Mouse (Mus musculus) intestine, embryonic 14.5 days (tissue): ENCODE measurements around the gene Mrps7. TPM values are rescaled to one million over a fixed set of nuclear protein-coding genes. Genes with fewer than 3 reads are reported as not detected.

Experiments
- ATAC-seq: fragments of 200-750 bp; cut with Nextera tagmentation; replicated peaks from 2 replicates; pipeline ENCODE4 v1.8.0; 2017; ENCODE audit warnings: low read depth, moderate number of reproducible peaks, moderate TSS enrichment, moderate library complexity; ENCODE audit not compliant: low FRiP score, low TSS enrichment
- DNase-seq: peaks from one replicate; pipeline ENCODE4 v3.0.0-alpha.2; 2018; ENCODE audit warnings: low spot score
- H3K27ac ChIP-seq: fragments of 300-500 bp; sonication (generic); 2 replicates; pipeline ENCODE4 v1.5.1; 2014; ENCODE audit warnings: low read depth, mild to moderate bottlenecking, control low read depth
- H3K27me3 ChIP-seq: fragments of 300-500 bp; sonication (generic); replicated peaks from 2 replicates; pipeline ENCODE4 v1.6.1; 2014; ENCODE audit warnings: low read length, control low read depth; ENCODE audit not compliant: control insufficient read depth, insufficient read depth
- H3K36me3 ChIP-seq: fragments of 300-500 bp; sonication (generic); 2 replicates; pipeline ENCODE4 v1.6.1; 2014; ENCODE audit warnings: low read length, control low read depth; ENCODE audit not compliant: control insufficient read depth, insufficient read depth
- H3K4me1 ChIP-seq: fragments of 300-500 bp; sonication (generic); replicated peaks from 2 replicates; pipeline ENCODE4 v1.6.1; 2014; ENCODE audit warnings: low read length, control low read depth, mixed read lengths; ENCODE audit not compliant: control insufficient read depth, insufficient read depth
- H3K4me2 ChIP-seq: fragments of 300-500 bp; sonication (generic); 2 replicates; pipeline ENCODE4 v1.6.1; 2014; ENCODE audit warnings: low read length
- H3K4me3 ChIP-seq: fragments of 300-500 bp; sonication (generic); 2 replicates; pipeline ENCODE4 v1.5.1; 2014; ENCODE audit warnings: low read depth, low read length, control low read depth, mixed read lengths
- H3K9ac ChIP-seq: fragments of 300-500 bp; sonication (generic); 2 replicates; pipeline ENCODE4 v1.6.1; 2014; ENCODE audit warnings: mild to moderate bottlenecking, low read length
- H3K9me3 ChIP-seq: fragments of 300-500 bp; sonication (generic); 2 replicates; pipeline ENCODE4 v1.6.1; 2016; ENCODE audit warnings: low read length, control low read depth; ENCODE audit not compliant: control insufficient read depth
- WGBS: fragments of 180-500 bp; shearing (Covaris S2); extraction: QIAGEN DNeasy Blood & Tissue Kit; methylation state at CpG from one replicate; pipeline ENCODE4 v1.1.7; 2014; 5-methylcytosine and 5-hydroxymethylcytosine counted together
- polyA plus RNA-seq: library from polyadenylated mRNA; unstranded; fragments of >200 nt; fragmentation: Nextera tagmentation; extraction: Ambion mirVana; gene quantifications from 2 replicates; pipeline ENCODE4 v1.2.1, GENCODE M21; 2014

Mrps7 gene
- polyA plus RNA-seq: 94.0 and 105 TPM in 2 replicates

- Histone ChIP-seq H3K9ac (peak within 1 kb of the TSS; percentile 96), H3K27me3 (no peaks in the 10 kb centered on the region), H3K4me1 (peaks cover 18% of the 10 kb centered on the region), H3K9me3 (no peaks in the 10 kb centered on the region), H3K4me2 (peak within 1 kb of the TSS; percentile 98), H3K27ac (peak within 1 kb of the TSS; percentile 95), H3K4me3 (peak within 1 kb of the TSS; percentile 98), H3K36me3 (peaks cover 38% of the 10 kb centered on the region)
- peak; percentile 98 for DNase-seq
- under 1% methylated on average over 86 of the region's 93 CpGs for WGBS
- ATAC-seq: peak; percentile 97
Observed at GRCm38 (mm10) chr11:115603476-115604303, at the start of gene Mrps7, which contains the start of gene Gga3. Gene Mrps7, plus strand, starts transcription at chr11:115603925. Gene Gga3, minus strand, starts transcription at chr11:115604051.

GRCm38 (mm10) chr11:115555717-115556116, 48.0 kb upstream of the Mrps7 start:
- DNase-seq (no peak), ATAC-seq (no peak)
- WGBS: 76% methylated on average over 17 of the region's 17 CpGs
- Histone ChIP-seq H3K4me1 (no peaks in the 10 kb centered on the region), H3K9me3 (no peaks in the 10 kb centered on the region), H3K9ac (no peak overlapping the region), H3K27me3 (no peaks in the 10 kb centered on the region), H3K36me3 (no peaks in the 10 kb centered on the region), H3K4me2 (no peak overlapping the region), H3K4me3 (no peak overlapping the region), H3K27ac (no peak overlapping the region)

GRCm38 (mm10) chr11:115563406-115563805, 40.3 kb upstream of the Mrps7 start:
- Histone ChIP-seq H3K4me1 (peaks cover 7% of the 10 kb centered on the region), H3K36me3 (peaks cover 21% of the 10 kb centered on the region), H3K4me3 (peak overlapping the region; percentile 92), H3K9ac (peak overlapping the region; percentile 76; the same call in 1 of the 2 replicates), H3K9me3 (no peaks in the 10 kb centered on the region), H3K27me3 (no peaks in the 10 kb centered on the region), H3K4me2 (peak overlapping the region; percentile 69), H3K27ac (peak overlapping the region; percentile 86)
- DNase-seq: peak; percentile 58
- no peak; the same call in 1 of the 2 replicates for ATAC-seq
- 41% methylated on average over 4 of the region's 4 CpGs for WGBS

GRCm38 (mm10) chr11:115564064-115564809, 39.5 kb upstream of the Mrps7 start, which contains the start of gene Nup85:
Gene Nup85, plus strand, starts transcription at chr11:115564434.
- WGBS: under 1% methylated on average over 42 of the region's 42 CpGs
- peak within 1 kb of the TSS; percentile 92 for H3K4me3 ChIP-seq
- peak within 1 kb of the TSS; percentile 76 for H3K9ac ChIP-seq
- peaks cover 7% of the 10 kb centered on the region for H3K4me1 ChIP-seq
- H3K27ac ChIP-seq: peak within 1 kb of the TSS; percentile 86
- ATAC-seq (peak; percentile 93), DNase-seq (peak; percentile 100)
- no peaks in the 10 kb centered on the region for H3K27me3 ChIP-seq
- H3K36me3 ChIP-seq: peaks cover 30% of the 10 kb centered on the region
- H3K4me2 ChIP-seq: peak within 1 kb of the TSS; percentile 69
- H3K9me3 ChIP-seq: no peaks in the 10 kb centered on the region

- Histone ChIP-seq H3K9ac (peak overlapping the region; percentile 76), H3K27ac (no peak overlapping the region), H3K4me1 (peaks cover 7% of the 10 kb centered on the region), H3K36me3 (peaks cover 37% of the 10 kb centered on the region), H3K4me2 (peak overlapping the region; percentile 69), H3K9me3 (no peaks in the 10 kb centered on the region), H3K4me3 (peak overlapping the region; percentile 92), H3K27me3 (no peaks in the 10 kb centered on the region)
- WGBS: 21% methylated on average over 7 of the region's 7 CpGs
- ATAC-seq: no peak
- no peak for DNase-seq
Observed at GRCm38 (mm10) chr11:115564961-115565360, 38.8 kb upstream of the Mrps7 start.

GRCm38 (mm10) chr11:115579080-115579479, 24.6 kb upstream of the Mrps7 start:
- Histone ChIP-seq H3K4me1 (no peaks in the 10 kb centered on the region), H3K9ac (no peak overlapping the region), H3K4me3 (no peak overlapping the region), H3K9me3 (no peaks in the 10 kb centered on the region), H3K4me2 (no peak overlapping the region), H3K27ac (no peak overlapping the region), H3K27me3 (no peaks in the 10 kb centered on the region), H3K36me3 (peaks cover 70% of the 10 kb centered on the region)
- no peak for DNase-seq
- ATAC-seq: no peak

- DNase-seq: no peak
- no peaks in the 10 kb centered on the region for H3K4me1 ChIP-seq
- ATAC-seq: no peak
Observed at GRCm38 (mm10) chr11:115582913-115583606, 20.7 kb upstream of the Mrps7 start.

GRCm38 (mm10) chr11:115584376-115585073, 19.2 kb upstream of the Mrps7 start:
- H3K27ac ChIP-seq: no peak overlapping the region
- peaks cover 93% of the 10 kb centered on the region for H3K36me3 ChIP-seq
- DNase-seq (no peak), ATAC-seq (no peak)
- no peaks in the 10 kb centered on the region for H3K27me3 ChIP-seq
- H3K4me3 ChIP-seq: no peak overlapping the region
- H3K9ac ChIP-seq: no peak overlapping the region
- H3K4me1 ChIP-seq: no peaks in the 10 kb centered on the region
- 89% methylated on average over 10 of the region's 10 CpGs for WGBS
- H3K4me2 ChIP-seq: no peak overlapping the region
- no peaks in the 10 kb centered on the region for H3K9me3 ChIP-seq

More at GRCm38 (mm10) chr11:115582913-115583606, 20.7 kb upstream of the Mrps7 start:
- H3K4me3 ChIP-seq: no peak overlapping the region
- WGBS: 84% methylated on average over 10 of the region's 10 CpGs
- no peaks in the 10 kb centered on the region for H3K27me3 ChIP-seq
- H3K9me3 ChIP-seq: no peaks in the 10 kb centered on the region
- H3K27ac ChIP-seq: no peak overlapping the region
- H3K4me2 ChIP-seq: no peak overlapping the region
- H3K36me3 ChIP-seq: peaks cover 97% of the 10 kb centered on the region
- H3K9ac ChIP-seq: no peak overlapping the region
